Mouse (Mus musculus) v-Abl transformed pro-B cells (cell line): ENCODE data around the gene Slc16a14.

Experiments
- in situ Hi-C, 2 experiments: fragments of 400-800 bp; cut with MboI; formaldehyde crosslinking; loops; one replicate each; pipeline ENCODE4 v1.15.1; 2025; ENCODE audit not compliant: unreplicated experiment in 2 of 2

Gene Slc16a14

GRCm38 (mm10) chr1:84912571-84912970 lies 22.4 kb downstream of the Slc16a14 start:
- in situ Hi-C loops = no loop called here

- in situ Hi-C loops = no loop called here
These were observed 24.6 kb downstream of the Slc16a14 start for GRCm38 (mm10) chr1:84910177-84910804.

- in situ Hi-C loops = no loop called here
These were observed 30.5 kb downstream of the Slc16a14 start for GRCm38 (mm10) chr1:84904467-84904866.

GRCm38 (mm10) chr1:84899156-84899555 lies 35.8 kb downstream of the Slc16a14 start:
- in situ Hi-C loops = loop anchor here in 1 of 2 experiments (25.0 kb wide), 1 partner anchor 1162 kb away; no protein-coding TSS in a partner anchor

GRCm38 (mm10) chr1:84897364-84897763 lies 37.6 kb downstream of the Slc16a14 start:
- in situ Hi-C loops = loop anchor here in 1 of 2 experiments (25.0 kb wide), 1 partner anchor 1160 kb away; no protein-coding TSS in a partner anchor

- in situ Hi-C loops = loop anchor here in 1 of 2 experiments (25.0 kb wide), 1 partner anchor 1154 kb away; no protein-coding TSS in a partner anchor
These were observed 43.2 kb downstream of the Slc16a14 start for GRCm38 (mm10) chr1:84891746-84892145.

GRCm38 (mm10) chr1:84890503-84890902 lies 44.4 kb downstream of the Slc16a14 start:
- in situ Hi-C loops = loop anchor here in 1 of 2 experiments (25.0 kb wide), 1 partner anchor 1153 kb away; no protein-coding TSS in a partner anchor

GRCm38 (mm10) chr1:84890005-84890393 lies 44.9 kb downstream of the Slc16a14 start:
- in situ Hi-C loops = loop anchor here in 1 of 2 experiments (25.0 kb wide), 1 partner anchor 1153 kb away; no protein-coding TSS in a partner anchor

- in situ Hi-C loops = loop anchor here in 1 of 2 experiments (25.0 kb wide), 1 partner anchor 1152 kb away; no protein-coding TSS in a partner anchor
These were observed 45.5 kb downstream of the Slc16a14 start for GRCm38 (mm10) chr1:84889330-84890004.

GRCm38 (mm10) chr1:84885921-84886320 lies 49.0 kb downstream of the Slc16a14 start:
- in situ Hi-C loops = loop anchor here in 1 of 2 experiments (25.0 kb wide), 1 partner anchor 1149 kb away; no protein-coding TSS in a partner anchor

- in situ Hi-C loops = loop anchor here in 1 of 2 experiments (25.0 kb wide), 1 partner anchor 1148 kb away; no protein-coding TSS in a partner anchor
These were observed 49.8 kb downstream of the Slc16a14 start for GRCm38 (mm10) chr1:84885174-84885573.

- in situ Hi-C loops = loop anchor here in 1 of 2 experiments (25.0 kb wide), 1 partner anchor 1147 kb away; no protein-coding TSS in a partner anchor
These were observed 51.0 kb downstream of the Slc16a14 start for GRCm38 (mm10) chr1:84883889-84884288.

GRCm38 (mm10) chr1:84882937-84883336 lies 52.0 kb downstream of the Slc16a14 start:
- in situ Hi-C loops = loop anchor here in 1 of 2 experiments (25.0 kb wide), 1 partner anchor 1146 kb away; no protein-coding TSS in a partner anchor

- in situ Hi-C loops = loop anchor here in 1 of 2 experiments (25.0 kb wide), 1 partner anchor 1145 kb away; no protein-coding TSS in a partner anchor
These were observed 52.8 kb downstream of the Slc16a14 start for GRCm38 (mm10) chr1:84882066-84882532.

- in situ Hi-C loops = loop anchor here in 1 of 2 experiments (25.0 kb wide), 1 partner anchor 1144 kb away; no protein-coding TSS in a partner anchor
These were observed 53.5 kb downstream of the Slc16a14 start for GRCm38 (mm10) chr1:84881248-84882065.

- in situ Hi-C loops = loop anchor here in 1 of 2 experiments (25.0 kb wide), 1 partner anchor 1142 kb away; no protein-coding TSS in a partner anchor
These were observed 55.3 kb downstream of the Slc16a14 start for GRCm38 (mm10) chr1:84879571-84880120.

GRCm38 (mm10) chr1:84877590-84877989 lies 57.3 kb downstream of the Slc16a14 start:
- in situ Hi-C loops = loop anchor here in 1 of 2 experiments (25.0 kb wide), 1 partner anchor 1140 kb away; no protein-coding TSS in a partner anchor

- in situ Hi-C loops = no loop called here
These were observed 62.0 kb downstream of the Slc16a14 start for GRCm38 (mm10) chr1:84872939-84873338.

GRCm38 (mm10) chr1:84872105-84872504 lies 62.8 kb downstream of the Slc16a14 start:
- in situ Hi-C loops = no loop called here
